In genomic region chr3:85691134-85691533, GRCm38 (mm10) we compare ENCODE assay signal across 21 mouse cellular contexts.
DNase-seq lines count a peak whose midpoint lies in the region; TF ChIP-seq lines count a peak whose summit lies in the region.
"Had no signal": no experiment of that assay in that cellular context is flagged by ENCODE, and none has a peak within 500 bp of the region (broad histone marks: within the 10 kb centered on the region; RNA-seq: fewer than 3 reads in every experiment).

No protein-coding gene starts in this region.

- TF ChIP-seq POLR2A in lung, adult 2 months (IDR thresholded peaks at IDR 0.05; ENCODE audit: borderline replicate concordance, extremely low read depth, low read depth, low read length) = no peak

- H3K4me3 ChIP-seq in lung, adult 2 months (replicated peaks; ENCODE audit: extremely low read depth, low read depth, low read length) = no peak overlapping the region
- H3K4me3 ChIP-seq in heart, embryonic 10.5 days = no peak overlapping the region
- H3K4me3 ChIP-seq: forebrain, embryonic 10.5 days; heart, embryonic 15.5 days; left cerebral cortex, adult 2 months; midbrain, embryonic 10.5 days had no signal

- H3K4me1 ChIP-seq in lung, adult 2 months (ENCODE audit: control insufficient read depth, insufficient read depth, low read length) = no peaks in the 10 kb centered on the region; the same call in 1 of the 2 replicates
- 0 out of 2 replicates have a peak, but pooled peaks cover 3% of the 10 kb centered on the region for H3K4me1 ChIP-seq in heart, embryonic 10.5 days
- H3K4me1 ChIP-seq: heart, embryonic 15.5 days had no signal

- peak; percentile 16 to 17 for DNase-seq in kidney, adult 8-10 months
- DNase-seq in kidney, postnatal 10 days = no peak
- DNase-seq in A20 (ENCODE audit: low read depth, low spot score) = peak; percentile 40
- DNase-seq in lung, adult 2 months = peak; percentile 22
- DNase-seq in lung, postnatal 4 days = peak; percentile 8 to 55
- no peak for DNase-seq in heart, embryonic 10.5 days (ENCODE audit: low spot score)
- DNase-seq in heart, postnatal 4 days = no peak
- DNase-seq: cerebellum, adult 11 months; cerebellum, postnatal 10 days; gastrocnemius, postnatal 14 days; heart, adult 18-20 months; heart, postnatal 36 days; layer of hippocampus, adult 9-11 months; right cerebral cortex, postnatal 25 days; spleen, adult 18-20 months had no signal

- H3K36me3 ChIP-seq in heart, embryonic 10.5 days = no peaks in the 10 kb centered on the region
- H3K36me3 ChIP-seq: forebrain, embryonic 10.5 days; heart, embryonic 15.5 days; midbrain, embryonic 10.5 days had no signal

- 49% methylated on average over 4 of the region's 4 CpGs for WGBS in lung, adult 2 months
- 79% methylated on average over 4 of the region's 4 CpGs for WGBS in heart, embryonic 10.5 days

- H3K27ac ChIP-seq in heart, embryonic 10.5 days = no peak overlapping the region
- H3K27ac ChIP-seq: forebrain, embryonic 10.5 days; heart, embryonic 15.5 days; hindbrain, embryonic 14.5 days; left cerebral cortex, adult 2 months; liver, embryonic 14.5 days; midbrain, embryonic 10.5 days had no signal

- H3K27me3 ChIP-seq in heart, embryonic 10.5 days (ENCODE audit: insufficient read depth, poor library complexity, severe bottlenecking) = no peaks in the 10 kb centered on the region
- H3K27me3 ChIP-seq: heart, embryonic 15.5 days had no signal

- no peaks in the 10 kb centered on the region for H3K9me3 ChIP-seq in heart, embryonic 10.5 days
- H3K9me3 ChIP-seq: forebrain, embryonic 10.5 days; heart, embryonic 15.5 days; midbrain, embryonic 10.5 days had no signal

- no peak for TF ChIP-seq CTCF in lung, adult 2 months (IDR thresholded peaks at IDR 0.05; ENCODE audit: insufficient read depth, low read length)

Comparison
In these comparisons a context has a peak if more than half of its experiments do, and no peak if none do; other contexts are left out.
1. DNase-seq: peak in kidney, adult 8-10 months (2 of 2), A20 (single experiment), lung, adult 2 months (single experiment) and lung, postnatal 4 days (2 of 2); none in kidney, postnatal 10 days (single experiment), heart, embryonic 10.5 days (single experiment) and heart, postnatal 4 days (single experiment).